Mouse (Mus musculus): ENCODE measurements around the gene Lcn2. TPM values are rescaled to one million over a fixed set of nuclear protein-coding genes. Genes with fewer than 3 reads are reported as not detected.

Gene Lcn2
- total RNA-seq (2021) = 1 to 10 TPM; 1.7 to 2.1 TPM
- long read RNA-seq, experiment 1 = 0 reads
- long read RNA-seq, experiment 2, partial matches to known transcripts = 0 of 1 reads
- long read RNA-seq, experiment 2, other reads (novel, unspliced or antisense) = 1 of 1 reads

DNA sequence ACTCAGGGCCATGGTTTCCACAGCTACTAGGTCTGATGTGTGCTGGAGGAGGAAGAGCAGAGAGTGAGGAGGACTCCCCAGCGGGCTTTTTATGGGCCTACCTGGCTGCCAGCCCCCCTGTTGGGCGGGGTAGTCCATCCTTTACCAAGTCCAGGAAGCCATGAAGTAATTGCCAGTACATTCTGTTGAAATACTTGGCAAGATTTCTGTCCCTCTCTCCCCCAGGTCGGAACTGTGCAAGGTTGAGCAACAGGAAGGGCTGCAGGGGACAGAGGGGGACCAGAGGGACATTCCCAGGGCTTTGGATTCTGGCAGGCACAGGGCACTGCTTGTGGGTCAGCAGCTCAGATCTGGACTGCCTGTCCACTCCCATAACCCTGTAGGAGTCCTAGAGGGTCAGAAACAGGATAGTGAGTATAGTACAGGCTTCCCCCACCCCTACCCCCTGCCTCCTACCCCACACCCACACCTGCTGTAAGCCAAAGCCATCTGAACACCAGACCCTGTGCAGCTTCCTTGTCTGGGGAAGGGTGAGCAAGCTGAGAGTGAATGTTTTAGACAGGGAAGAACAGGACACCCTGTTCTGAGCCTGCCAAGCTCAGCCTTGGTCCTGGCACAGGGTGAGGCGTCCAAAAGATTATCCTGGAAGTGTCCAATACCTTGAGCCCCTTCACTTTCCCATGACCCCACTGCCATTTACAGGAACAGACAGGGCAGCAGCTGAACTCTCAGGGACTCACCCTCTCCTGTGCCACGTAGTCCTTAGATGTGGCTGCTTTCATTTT lies at the start of gene Lcn2:
Gene Lcn2 (minus strand): TSS at position 547 of the 785 bp plus-strand sequence.
- no peak for DNase-seq (ENCODE audit: low spot score in 2 of 2)

DNA sequence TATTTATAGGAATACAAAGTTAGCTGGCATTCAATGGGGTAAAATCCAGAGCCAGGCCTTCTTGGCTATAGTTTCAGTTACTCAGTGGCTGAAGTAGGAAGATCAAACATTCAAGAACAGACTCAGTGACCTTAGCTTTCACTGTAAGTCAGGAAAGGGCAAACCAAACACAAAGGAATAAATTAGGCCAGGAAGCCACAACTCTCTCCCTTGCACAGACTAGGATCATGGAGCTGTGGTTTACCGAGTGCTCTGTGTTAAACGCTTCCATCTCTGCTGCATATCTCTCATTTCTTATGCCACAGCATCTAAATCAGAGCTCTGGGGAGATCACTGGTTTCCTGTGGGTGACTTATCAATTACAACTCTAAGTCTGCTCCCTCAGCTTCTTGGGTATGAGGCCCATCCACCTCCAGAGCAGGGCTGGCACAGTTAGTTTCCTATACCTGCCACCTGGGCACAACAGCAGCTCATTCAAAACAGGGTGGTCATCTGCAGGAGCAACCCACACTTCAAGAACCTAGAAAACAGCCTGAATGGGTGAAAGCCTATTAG lies 49.6 kb upstream of the Lcn2 start:
- no peak for DNase-seq (ENCODE audit: low spot score in 2 of 2)

DNA sequence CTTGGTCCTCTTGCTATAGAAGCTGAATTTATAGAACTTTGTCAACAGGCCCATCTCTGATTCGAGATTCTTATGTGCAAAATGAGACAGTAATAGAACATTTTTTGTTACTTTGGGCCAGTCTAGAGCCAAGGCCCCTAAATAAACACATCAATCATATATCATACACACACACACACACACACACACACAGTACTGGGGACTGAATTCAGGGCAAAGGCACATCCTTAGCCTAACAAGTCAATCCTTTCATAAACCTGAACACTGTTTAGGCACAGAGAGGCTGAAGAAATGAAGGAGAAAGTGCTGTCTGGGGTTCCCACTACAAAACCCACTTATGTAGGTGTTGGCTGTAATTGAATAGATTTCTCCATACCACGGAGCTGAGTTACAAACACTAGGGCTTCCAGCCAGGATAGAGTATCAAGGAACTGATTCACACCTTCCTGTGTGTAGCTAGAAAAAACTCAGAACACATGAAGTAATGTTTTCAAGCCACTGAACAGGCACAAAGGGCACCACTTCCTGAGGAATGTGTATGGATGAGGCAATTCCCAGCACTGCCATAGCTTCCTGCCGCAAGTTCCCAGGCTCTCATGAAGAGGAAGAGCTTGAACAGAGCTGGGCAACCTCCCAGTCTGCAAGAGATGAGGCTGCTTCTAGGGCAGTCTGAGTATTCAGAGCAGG lies 48.8 kb upstream of the Lcn2 start:
- DNase-seq (ENCODE audit: low spot score in 2 of 2) = no peak

DNA sequence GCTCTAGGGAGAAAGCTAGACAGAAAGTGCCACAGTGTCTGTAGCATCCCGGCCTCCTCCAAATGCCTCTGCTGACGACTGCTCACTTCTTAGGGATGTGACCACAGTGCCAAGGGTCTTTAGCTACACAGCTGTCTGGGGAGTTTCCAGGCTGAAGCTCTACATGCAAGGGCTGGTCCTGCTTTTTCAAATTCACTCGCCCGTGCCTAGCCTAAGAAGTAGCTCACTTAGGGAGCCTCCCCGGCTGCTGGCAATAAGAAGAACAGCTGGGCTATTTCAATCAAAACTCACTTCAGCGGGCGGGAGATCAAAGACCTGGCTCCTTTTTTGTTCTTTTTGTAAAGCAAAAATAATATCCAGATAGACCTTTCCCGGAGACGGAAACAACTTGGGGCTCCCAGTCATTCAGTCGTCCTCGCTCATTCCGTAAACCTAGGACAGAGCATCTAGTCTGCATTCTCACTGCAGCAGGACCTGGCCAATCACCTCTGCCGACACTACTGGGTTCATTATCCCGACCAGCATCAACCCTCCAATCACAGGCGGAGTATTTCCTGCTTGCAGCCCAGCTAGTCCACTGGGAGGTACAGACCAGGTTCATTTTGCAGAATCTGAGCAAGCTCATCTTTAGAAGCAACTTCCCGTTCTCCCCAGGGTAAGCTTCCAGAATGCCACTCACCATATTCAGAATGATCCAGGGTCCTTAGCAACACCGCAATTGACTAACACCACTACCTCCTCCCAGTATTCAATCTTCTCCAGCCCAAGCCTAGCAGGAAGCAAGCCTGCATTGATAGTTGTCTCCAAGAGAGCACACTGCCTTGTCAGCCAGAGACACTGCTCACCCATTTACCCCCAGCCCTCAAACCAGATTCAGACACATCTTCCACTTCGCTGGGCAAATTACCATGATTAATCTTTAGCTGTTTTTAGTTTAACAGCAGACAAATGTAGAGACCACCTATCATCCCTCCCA lies 42.9 kb upstream of the Lcn2 start:
- DNase-seq (ENCODE audit: low spot score in 2 of 2) = no peak

DNA sequence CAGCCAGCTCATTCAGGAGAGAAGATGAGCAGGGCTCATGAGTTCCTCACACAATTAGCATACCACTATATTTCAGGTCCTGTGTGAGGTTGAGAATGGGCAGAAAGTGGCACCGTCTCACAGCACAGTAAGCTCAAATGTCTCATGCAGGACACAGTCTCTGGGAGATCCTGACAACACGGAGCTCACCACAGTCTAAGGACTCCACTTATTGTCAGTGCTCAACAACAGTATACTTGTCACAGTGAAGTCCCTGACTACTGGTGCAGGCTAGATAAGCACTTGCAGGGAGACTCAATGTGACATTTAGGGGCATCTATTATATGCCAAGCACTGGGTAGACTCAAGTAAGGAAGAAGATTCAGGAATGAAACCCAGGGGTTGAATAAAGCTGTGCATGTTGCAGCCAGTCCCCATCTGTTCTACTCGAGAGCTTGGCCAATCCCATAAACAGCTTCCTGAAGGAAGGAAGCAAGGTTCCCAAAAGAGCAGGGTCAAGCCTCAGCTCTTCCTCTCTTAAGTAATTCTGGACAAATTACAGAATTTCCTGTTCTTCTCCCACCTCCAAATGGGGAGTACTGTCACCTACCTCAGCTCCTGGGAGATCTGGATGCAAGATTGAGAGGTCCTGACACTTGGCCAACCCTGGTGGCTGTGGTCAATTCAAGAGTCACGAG lies 41.3 kb upstream of the Lcn2 start:
- DNase-seq (ENCODE audit: low spot score in 2 of 2) = no peak

DNA sequence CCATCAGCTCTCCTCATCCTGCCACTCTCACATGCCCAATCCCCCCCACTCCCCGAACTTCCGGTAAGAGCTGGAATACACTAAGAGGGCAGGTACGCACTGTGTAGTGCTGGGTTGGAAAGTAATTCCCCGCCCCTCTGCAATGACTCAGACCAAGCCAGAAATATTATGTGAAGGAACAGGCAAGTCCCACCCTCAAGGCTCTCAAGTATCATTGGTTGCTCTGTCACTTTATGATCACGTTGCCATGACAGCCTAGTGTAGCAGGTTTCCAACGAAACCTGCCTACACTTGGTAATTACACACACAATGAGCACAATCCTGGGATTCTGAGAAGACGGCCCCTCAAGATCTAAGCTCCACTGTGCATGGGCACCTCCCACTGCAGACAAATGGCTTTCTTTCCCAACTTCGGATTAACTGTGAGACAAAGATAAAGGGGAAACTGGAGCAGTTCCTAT lies 40.2 kb upstream of the Lcn2 start:
- no peak for DNase-seq (ENCODE audit: low spot score in 2 of 2)

DNA sequence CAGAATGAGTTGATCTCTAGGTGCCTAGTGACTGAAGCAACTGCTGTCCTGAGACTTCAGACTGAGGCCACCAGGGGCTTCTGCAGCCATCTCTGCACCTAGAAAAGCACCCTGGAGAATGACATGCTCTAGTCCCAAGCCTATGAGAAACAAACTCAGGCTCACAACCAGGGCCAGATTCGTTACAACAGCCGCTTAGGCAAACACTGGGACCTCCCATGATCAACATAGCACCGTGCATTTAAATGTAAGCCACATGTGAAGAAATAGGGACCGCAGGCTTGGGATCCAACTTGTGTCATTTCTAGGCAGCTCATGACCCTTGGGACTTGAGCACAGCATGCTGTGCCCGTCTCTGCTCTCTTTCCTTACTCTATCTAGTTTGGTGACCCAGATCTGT lies 39.7 kb upstream of the Lcn2 start:
- DNase-seq (ENCODE audit: low spot score in 2 of 2) = no peak

DNA sequence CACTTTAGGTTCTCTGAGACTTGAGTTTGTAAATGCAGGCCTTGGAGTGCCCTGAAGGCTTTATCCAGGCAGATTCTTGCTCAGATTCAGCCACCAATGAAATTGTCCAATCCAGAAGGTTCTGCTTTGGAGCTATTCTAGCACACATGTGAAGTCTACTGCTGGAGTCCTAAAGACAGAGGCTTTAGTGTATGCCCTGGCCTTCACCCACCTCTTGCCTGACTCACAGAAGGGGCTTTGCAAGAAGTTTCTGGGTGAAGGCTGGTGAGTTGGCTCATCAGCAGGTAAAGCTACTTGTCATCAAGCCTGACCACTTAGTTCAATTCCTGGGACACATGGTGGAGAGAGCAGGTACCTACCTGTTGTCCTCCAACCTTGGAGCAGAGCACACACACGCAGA lies 38.1 kb upstream of the Lcn2 start:
- no peak for DNase-seq (ENCODE audit: low spot score in 2 of 2)

DNA sequence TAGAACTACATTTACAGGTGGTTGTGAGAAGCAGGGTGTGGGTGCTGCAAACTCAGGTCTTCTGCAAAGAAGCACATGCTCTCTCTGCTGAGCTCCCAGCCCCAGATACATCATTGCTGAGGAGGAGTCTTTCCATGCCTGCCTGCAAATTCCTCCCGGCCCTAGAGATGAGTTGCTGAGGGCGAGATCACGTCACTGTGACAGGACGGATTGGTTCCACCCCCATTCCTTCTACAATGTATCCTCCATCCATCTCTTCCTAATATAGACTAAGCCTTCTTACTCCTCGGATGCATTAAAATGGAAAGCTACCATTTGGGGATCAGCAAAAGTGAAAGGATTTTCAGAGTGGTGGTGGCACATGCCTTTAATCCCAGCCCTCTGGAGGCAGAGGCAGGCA lies 37.5 kb upstream of the Lcn2 start:
- no peak for DNase-seq (ENCODE audit: low spot score in 2 of 2)

DNA sequence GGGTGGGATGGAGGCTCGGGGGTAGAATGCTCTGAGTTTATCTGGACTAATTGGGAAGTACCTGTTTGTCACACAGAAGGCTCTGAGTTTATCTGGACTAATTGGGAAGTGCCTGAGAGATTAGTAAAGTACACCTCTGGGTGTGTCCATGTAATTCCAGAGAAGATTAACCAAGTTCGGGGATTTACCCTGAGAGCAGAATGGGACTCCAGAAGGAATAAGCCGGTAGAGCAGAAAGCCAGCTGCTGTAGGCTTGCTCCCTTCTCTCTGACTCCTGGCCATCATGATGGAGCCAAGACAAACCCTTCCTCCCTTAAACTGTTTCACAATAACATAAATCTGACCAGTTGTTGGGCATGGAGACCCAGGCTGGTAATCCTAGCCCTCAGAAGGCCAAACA lies 36.7 kb upstream of the Lcn2 start:
- no peak for DNase-seq (ENCODE audit: low spot score in 2 of 2)

DNA sequence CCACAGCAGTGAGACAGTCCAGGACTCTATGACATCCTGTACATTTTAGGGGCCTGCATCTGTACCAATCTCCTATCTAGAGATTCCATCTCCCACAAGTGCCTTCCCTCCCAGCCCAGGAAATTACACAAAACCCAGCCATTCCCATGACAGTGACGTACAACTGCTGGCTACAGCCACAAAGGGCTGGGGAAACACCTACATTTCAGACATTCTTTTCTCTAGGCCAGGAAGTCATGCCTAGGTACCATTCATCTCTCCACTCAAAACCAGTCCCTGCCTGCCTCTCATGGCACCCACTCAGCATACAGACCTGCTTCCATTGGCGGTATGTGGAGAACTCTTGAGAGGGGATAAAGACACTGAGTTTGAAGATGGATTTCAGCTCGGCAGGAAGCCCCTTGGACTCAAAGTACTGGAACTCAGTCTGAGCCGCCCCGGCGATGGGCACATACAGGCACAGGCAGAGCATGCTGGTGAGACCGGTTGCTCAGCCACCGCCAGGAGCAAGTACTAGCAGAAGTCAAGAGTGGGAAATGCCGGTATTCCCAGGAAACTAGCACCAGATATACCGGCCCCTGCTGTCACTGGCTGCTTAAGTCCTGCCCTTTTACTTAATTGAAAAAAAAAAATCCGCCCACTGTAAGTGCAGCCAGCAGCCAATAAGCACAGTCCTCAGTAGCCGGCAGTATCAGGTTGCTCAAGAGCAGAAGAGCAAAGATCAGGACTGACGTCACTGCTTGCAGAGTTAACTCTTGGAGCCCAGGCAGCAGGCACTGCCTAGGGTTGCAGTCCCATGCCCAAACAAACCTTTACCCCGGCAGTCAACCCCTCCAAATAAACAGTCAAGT lies 35.7 kb upstream of the Lcn2 start:
- DNase-seq (ENCODE audit: low spot score in 2 of 2) = peak; percentile 60 to 70

DNA sequence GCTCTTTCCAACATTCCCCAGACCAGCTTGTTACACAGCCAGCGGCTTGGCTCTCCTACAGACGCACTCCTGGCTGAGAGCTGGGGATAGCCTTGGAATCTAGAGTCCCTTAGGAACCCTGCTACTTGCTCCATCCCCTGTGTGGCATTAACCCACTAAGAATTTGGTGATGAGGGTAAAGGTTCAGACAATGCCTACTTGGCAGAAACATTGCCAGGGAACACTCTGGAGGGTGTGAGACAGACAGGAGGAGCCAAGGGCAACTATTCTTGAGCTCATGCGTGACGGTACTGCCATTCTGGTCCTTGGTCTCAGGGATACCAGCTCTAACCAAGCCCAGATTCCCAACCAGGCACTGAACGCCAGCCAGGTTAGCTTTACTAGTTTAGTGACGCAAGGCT lies 33.8 kb upstream of the Lcn2 start:
- no peak for DNase-seq (ENCODE audit: low spot score in 2 of 2)

DNA sequence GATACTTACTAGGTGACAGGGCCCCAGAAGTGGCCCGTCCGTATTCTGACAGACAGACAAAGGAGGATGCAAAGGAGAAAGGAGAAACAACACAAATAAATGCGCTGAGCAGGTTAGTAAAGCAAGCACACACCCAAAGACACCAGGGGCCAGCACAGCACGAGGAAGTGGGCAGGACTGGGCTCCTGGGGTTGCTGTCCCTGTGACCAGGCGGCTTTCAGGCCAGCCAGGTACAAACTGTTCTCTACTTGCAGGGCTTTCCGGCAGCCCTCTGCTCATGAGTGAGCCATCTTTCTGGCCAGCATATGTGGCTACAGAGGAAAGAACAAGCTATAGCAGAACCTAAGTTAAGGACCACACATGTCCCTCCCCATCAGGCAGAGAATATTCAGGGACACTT lies 32.6 kb upstream of the Lcn2 start:
- DNase-seq (ENCODE audit: low spot score in 2 of 2) = no peak

DNA sequence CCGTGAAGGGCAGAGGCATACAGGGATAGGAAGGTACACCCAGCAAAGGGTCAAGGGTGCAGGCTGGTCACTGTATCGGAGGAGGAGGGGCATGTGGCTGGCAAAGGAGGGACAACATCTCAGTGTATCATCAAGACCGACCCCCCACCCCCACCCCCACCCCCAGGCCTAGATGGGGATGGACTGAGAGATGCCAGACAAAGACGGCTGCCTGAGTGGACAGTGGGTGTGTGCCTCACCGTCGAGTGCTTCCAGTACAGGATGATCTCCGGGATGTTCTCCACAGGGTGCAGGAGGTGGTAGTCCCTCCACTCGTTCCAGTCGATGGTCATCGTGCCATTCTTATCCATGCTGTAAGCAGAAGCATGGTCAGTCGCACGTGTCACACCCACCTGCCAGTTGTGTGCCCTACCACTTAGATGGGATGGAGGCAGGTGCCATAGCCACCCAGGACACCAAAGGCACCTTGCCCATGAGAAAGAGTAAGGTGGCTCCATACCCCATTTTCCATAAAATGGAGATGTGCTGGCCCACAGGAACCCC lies 32.1 kb upstream of the Lcn2 start:
- no peak for DNase-seq (ENCODE audit: low spot score in 2 of 2)

DNA sequence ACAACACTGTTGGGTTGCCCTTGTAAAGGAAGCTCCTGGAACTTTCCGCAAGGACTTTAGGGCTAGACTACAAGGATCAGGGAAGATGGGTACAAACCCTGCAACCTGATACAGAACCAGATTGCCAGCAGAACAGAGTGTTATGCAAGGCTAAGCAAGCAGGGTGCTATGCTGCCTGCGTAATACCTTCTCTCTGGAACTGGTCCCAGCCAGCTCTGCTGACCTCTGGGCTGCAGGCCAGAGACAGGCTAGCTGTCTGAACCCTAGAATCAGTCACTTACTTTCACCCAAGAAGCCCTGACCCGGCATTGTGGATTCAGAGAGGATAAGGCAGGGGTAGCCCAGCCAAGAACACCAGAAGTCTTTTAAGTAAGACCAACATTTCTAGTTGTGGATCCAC lies 31.3 kb upstream of the Lcn2 start:
- DNase-seq (ENCODE audit: low spot score in 2 of 2) = peak; percentile 59 to 60

DNA sequence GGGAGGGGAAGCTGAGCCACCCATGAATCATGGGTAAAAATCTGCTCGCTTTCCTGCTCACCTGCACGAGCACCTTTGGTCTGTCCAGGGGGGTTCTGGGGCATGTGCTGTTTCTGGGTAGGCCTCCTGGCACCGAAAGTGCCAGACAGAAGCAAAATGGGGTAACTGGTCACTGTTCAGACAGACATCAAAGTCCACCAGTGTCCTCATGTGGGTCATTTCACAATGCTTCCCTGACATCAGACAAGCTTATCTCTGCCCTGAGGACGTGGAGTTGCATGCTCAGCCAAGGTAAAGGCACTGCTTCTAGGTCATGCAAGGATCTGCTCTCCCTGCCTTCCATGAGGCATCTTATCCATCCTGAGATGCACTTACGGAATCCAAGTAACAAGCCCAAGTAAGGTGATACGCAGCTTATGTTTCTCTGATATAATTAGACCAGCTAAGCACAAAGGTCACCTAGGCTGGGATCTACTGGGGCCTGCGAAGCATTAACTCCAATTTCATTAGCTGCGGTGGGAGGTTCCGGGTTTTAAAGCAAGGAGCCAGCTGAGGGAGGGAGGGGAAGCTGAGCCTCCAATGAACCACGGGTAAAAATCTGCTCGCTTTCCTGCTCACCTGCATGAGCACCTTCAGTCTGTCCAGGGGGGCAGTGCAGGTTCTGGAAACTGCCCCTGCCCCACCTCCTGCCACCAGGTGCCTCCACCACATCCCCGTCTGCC lies 30.5 kb upstream of the Lcn2 start:
- DNase-seq (ENCODE audit: low spot score in 2 of 2) = no peak

DNA sequence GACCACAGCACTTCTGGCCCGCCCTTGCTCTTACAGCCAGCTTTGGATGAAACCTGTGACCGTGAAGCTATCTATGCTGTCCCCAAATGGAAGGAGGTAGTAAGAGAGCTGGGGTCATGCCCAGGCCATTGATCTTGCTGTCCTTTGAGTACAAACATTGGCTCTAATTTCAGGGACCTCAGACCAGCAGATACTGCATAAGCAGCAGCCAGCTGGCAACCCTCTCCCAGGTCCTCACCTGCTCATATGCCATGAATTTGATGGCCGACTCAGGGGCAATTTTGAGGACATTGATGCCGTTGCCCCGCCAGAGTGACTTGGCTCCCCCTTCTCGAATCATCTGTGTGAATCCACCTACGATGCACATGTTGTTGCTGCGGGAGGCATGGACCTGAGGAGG lies 29.4 kb upstream of the Lcn2 start:
- DNase-seq (ENCODE audit: low spot score in 2 of 2) = no peak

DNA sequence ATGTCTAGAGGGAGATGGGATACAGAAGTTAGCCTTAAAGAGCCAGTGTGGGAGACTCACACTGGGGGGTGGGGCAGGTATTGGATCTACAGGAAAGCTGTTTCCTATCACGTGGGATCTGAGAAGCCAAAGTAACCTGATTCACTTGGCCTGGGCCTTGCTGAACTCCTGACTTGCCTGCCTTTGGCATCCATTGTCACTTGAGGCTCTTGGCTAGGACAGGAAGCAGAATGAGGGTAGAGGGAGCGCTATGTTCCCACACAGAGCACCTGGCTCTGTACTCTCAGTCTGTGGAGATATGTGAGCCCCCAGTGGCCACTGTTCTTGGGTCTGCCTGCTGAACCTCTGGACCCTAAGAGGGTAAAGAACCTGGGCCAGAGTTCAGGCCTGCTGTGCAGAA lies 28.5 kb upstream of the Lcn2 start:
- DNase-seq (ENCODE audit: low spot score in 2 of 2) = no peak

DNA sequence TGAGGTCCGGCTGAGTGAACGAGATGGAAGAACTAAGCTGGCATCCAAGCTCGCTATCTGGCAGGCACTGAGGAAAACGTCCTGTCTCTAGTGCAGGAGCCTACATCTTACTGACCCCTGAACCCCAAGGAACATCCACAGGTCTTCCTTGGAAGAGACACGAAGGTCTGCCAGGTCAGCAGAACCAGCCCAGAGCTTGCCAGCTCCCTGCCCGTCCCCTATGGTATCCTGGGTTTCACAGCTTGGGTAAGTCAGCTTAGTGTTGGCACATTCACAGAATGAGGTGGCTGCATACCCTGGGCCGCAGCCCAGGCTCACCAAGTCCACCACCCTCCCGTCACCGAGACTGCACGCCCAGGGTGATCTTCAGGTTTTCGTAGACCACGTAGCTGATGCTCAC lies 27.7 kb upstream of the Lcn2 start:
- no peak for DNase-seq (ENCODE audit: low spot score in 2 of 2)

Measured in adrenal gland, adult 18-20 months (tissue).